Mouse (Mus musculus): ENCODE results near the gene Klb.

Klb gene

GRCm38 (mm10) chr5:65385704-65386103 is 37.6 kb downstream of the Klb start:
- no peak for DNase-seq

- no peak for DNase-seq
Observed at GRCm38 (mm10) chr5:65387008-65387867, 39.1 kb downstream of the Klb start.

DNA sequence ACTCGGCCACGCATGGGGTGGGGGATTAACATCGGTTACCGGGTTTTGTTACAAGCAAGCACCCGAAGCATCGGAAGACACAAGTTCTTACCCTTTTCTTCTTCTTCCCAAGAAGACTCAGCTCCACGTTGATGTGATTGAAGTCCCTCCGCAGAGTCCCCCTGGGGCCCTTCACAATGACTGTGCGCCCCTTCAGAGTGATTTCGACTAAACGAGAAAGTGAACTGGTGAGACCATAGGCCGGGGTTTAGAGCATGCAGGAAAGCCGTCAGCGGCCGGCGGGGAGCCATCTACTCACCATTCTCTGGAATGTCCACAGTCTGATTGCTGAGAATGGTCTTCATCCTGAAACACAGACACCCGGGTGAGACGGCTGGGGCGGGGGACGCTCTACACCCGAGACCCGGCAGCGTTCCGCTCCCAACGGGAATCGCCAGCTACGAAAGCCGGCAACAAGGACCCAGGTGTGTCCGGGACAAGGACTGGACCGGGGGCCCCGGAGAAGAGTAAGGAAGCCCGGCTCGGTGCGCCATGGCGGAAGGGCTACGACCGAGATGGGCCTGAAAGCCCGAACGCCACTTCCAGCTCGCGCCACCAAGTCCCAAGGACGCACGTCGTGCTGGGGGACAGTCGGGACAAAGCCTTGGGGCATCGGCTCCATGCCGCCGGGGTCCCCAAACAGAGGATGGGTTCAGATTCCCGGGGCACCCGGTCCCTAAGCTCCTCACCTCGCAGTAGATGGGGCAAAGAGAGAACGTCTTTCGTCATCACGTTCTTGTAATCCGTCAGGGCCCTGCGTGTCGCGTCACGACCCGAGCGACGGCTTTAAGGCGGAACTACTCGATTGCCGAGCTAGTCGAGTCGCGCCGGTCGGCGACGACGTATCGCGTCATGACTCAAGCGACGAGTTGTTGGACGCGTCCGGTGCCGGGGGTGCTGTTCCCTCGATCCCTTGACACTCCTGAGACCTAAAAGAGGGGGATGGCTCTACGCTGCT is 42.8 kb downstream of the Klb start, which contains the start of the genes Rpl9 and Lias:
Rpl9 (minus strand) TSS at position 797 of the 997 bp plus-strand sequence.
Lias (plus strand) TSS at position 850 of the 997 bp plus-strand sequence.
- DNase-seq, result peak; percentile 99

GRCm38 (mm10) chr5:65391753-65392152 is 43.6 kb downstream of the Klb start:
- DNase-seq, result peak in 1 of 2 experiments; percentile 6

GRCm38 (mm10) chr5:65394425-65394824 is 46.3 kb downstream of the Klb start:
- no peak for DNase-seq

GRCm38 (mm10) chr5:65401251-65401994 is 53.3 kb downstream of the Klb start:
- DNase-seq, result peak; percentile 77 to 89

DNA sequence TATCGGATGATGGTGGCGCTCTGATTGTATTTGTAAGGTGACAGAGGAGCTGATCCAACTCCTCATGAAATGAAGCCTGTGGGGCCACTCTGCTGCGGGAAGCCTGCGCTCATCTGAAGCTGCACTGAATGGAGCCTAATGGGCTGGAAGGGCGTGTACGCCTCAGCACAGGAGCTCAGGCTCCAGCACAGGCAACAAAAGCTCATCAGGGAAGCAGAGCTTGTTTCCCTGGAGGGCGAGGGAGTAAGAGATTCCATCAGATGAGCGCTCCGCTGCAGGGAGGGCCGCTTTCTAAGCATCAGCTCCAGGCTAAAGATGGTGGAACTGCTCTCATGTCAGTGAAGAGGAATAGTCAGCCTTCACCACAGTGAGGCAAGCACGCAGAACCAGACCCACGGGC is 59.9 kb downstream of the Klb start:
- no peak for DNase-seq

DNA sequence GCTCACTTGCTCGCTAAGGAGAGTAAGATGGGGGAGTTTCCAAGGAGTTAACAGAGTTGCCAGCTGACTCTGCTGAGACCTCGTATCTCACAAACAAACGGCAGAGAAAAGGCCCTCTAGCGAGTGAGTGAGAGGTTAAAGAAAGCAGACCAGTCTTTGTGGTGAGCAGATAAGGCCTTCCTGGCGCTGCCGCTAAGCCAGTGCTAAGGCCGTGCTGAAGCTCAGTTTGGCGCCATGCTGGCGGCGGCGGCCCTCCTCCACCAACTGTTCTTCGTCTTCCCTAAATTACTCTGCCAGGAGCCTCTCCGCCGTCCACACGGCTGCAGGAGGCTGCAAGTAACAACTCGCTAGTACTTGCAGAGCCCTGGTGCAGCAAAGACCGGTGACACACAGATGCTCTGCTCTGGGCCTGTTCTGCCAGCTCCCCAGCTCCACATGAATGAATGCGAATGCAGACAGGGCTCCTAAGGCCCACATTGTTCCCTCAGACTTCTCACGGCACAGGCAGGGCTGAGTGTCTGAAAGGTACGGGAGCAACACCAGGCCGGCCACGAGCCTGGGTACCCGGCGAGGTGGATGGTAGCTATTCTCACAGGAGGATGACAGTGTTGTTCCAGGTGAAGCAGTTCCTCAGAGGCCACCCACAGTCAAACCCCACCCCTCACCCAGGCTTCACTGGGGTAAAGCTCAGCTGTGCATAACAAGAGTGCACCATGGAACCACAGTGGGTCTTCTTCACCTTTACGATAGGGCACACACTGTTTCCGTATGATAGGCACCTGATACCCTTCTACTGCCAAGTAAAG is 67.7 kb downstream of the Klb start:
- peak in 1 of 2 experiments; percentile 37 for DNase-seq

- DNase-seq, result no peak
Observed at GRCm38 (mm10) chr5:65419136-65419535, 71.0 kb downstream of the Klb start.

GRCm38 (mm10) chr5:65420822-65421221 is 72.7 kb downstream of the Klb start:
- DNase-seq, result peak in 1 of 2 experiments; percentile 7

- no peak for DNase-seq
Observed at GRCm38 (mm10) chr5:65422803-65423202, 74.7 kb downstream of the Klb start.

DNA sequence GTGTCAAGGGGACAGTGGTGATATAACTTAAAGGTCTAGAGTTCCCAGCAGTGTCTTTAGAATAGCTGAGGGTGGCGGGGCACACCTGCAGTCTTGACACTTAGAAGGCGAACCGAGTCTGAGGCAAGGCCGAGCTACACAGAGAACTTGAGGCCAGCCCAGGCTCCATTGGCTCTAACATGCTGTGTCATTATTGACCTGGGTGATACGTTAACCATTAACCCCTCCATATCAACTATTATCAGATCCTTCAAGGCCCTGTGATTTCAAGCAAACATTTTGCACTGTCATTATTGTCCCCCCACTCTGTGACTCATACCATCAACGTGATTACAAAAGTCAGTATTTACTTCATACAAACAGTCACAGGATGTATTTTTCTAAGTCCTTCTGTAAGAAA is 76.1 kb downstream of the Klb start:
- DNase-seq, result no peak

DNA sequence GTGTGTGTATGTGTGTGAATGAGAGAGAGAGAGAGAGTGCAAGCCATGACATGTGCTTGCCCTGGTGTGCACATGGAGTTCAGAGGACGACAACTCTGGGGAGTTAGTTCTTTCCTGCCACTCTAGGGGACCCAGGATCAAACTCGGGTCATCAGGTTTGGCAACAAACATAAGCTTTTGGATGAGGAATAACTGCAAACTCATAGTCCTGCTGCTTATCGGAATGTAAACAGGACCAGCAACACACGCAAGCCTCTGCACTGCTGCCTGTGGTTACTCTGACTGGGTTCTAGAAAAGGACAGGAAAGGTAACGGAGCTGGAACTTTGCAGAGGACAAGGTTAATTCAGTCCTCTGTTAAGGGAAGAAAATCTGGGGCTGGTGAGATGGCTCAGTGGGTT is 77.1 kb downstream of the Klb start:
- no peak for DNase-seq

- peak in 1 of 2 experiments; percentile 9 for DNase-seq
Observed at GRCm38 (mm10) chr5:65428321-65428720, 80.2 kb downstream of the Klb start.

- DNase-seq, result no peak
Observed at GRCm38 (mm10) chr5:65429441-65429840, 81.3 kb downstream of the Klb start.
